Mouse (Mus musculus): Measurements from ENCODE around the gene Ostn. TPM values are rescaled to one million over a fixed set of nuclear protein-coding genes. Genes with fewer than 3 reads are reported as not detected.
A peak's percentile ranks its signal among the peaks of the same experiment; 100 is the strongest.
"Not testable (repeated sequence)": the region's sequence is repeated elsewhere in the genome, so short reads cannot be mapped to it uniquely, and the experiment has no call there.

Gene Ostn
- total RNA-seq (2021) = under 1 TPM; 0.33 to 0.70 TPM
- long read RNA-seq, experiment 1 = 0 reads
- long read RNA-seq, experiment 2 = 0 reads

- intact Hi-C loops (cut with DNase I); DNase-seq (ENCODE audit: low spot score in 2 of 2): not testable (repeated sequence)
Observed at GRCm38 (mm10) chr16:27307189-27307588, at the start of gene Ostn. Gene Ostn, plus strand, starts transcription at chr16:27307489.

GRCm38 (mm10) chr16:27268748-27269147 lies 38.5 kb upstream of the Ostn start:
- no peak for DNase-seq (ENCODE audit: low spot score in 2 of 2)
- intact Hi-C loops (cut with DNase I) = no loop called here

DNA sequence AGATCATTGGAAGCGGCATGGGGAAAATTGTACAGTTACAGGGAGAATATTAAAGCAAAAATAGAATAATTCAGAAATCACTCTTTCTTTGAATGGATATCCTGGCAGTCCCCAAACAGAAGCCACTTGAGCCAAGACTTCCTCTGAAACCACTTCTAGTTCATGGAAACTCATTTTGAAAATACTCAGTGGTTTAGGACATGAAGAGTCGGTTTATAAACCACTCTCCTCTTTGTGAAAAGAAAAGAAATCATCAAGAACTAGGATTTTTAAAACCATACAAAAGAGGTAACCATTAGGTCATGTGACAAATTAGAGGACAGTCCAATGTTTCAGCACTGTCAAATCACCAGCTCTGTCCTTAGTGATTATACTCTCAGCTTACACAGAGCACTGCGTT lies 19.9 kb upstream of the Ostn start:
- intact Hi-C loops (cut with DNase I) = no loop called here
- DNase-seq (ENCODE audit: low spot score in 2 of 2) = no peak

DNA sequence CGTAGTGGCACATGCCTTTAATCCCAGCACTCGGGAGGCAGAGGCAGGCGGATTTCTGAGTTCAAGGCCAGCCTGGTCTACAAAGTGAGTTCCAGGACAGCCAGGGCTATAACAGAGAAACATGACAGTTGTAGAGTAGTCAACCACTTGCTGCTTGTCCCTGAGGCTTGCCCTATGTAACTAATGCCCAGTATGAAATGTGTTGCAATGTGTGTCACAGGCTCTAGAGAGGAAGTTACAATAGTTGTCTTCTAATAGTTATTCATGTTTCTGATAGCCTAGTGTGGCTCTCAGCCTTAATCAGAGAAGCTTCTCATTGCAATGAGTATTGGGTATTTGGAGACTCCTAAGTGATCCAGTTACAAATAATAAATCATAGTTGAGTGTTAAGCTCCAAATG lies 10.8 kb upstream of the Ostn start:
- no peak for DNase-seq (ENCODE audit: low spot score in 2 of 2)
- intact Hi-C loops (cut with DNase I) = no loop called here

DNA sequence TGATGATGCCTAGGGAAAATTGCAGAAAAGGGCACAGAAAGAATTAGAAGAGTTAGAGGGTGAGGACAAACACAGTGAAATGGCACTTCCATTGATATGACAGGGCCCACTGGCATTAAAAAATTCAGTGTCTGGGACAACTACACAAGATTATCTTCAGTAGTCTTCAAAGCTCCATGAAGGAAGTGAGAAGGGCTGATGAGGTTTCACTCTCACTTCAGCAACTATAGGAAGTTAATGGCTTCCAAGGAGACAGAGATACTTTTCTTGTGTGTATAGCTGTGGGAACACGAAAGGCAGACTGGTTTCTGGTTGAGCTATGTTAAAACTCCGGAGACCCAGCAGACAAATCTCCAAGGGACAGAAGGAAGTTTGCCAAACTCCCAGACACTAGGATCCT lies 10.4 kb upstream of the Ostn start:
- intact Hi-C loops (cut with DNase I) = no loop called here
- DNase-seq (ENCODE audit: low spot score in 2 of 2) = no peak

- DNase-seq (ENCODE audit: low spot score in 2 of 2) = no peak
- intact Hi-C loops (cut with DNase I) = no loop called here
Observed at GRCm38 (mm10) chr16:27319099-27319498, 11.8 kb downstream of the Ostn start.

GRCm38 (mm10) chr16:27322047-27322446 lies 14.8 kb downstream of the Ostn start:
- intact Hi-C loops (cut with DNase I) = no loop called here
- no peak for DNase-seq (ENCODE audit: low spot score in 2 of 2)

DNA sequence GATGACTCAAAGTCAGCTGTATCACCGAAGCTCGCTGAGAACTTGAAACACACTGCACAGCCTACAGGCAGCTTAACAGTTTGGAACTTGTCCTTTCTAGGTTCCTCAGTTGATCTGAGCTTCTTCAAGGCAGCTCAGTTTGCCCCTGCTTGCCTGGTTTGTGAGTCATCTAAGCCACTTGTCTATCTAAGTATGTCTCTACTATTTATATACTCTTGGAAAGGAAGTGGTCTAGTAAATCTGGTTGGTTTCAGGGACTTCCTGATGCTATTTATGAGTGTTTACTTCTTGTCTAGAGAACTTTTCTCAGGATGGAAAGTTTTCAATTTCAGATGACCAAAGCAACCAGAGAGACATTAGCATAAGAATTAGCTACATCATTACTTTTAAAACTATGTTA lies 19.2 kb downstream of the Ostn start:
- no peak for DNase-seq (ENCODE audit: low spot score in 2 of 2)
- intact Hi-C loops (cut with DNase I) = no loop called here

- intact Hi-C loops (cut with DNase I) = no loop called here
- DNase-seq (ENCODE audit: low spot score in 2 of 2) = no peak
Observed at GRCm38 (mm10) chr16:27347521-27347920, 40.2 kb downstream of the Ostn start.

GRCm38 (mm10) chr16:27348359-27348758 lies 41.1 kb downstream of the Ostn start:
- intact Hi-C loops (cut with DNase I) = no loop called here
- DNase-seq (ENCODE audit: low spot score in 2 of 2) = no peak

GRCm38 (mm10) chr16:27349235-27349634 lies 41.9 kb downstream of the Ostn start:
- intact Hi-C loops (cut with DNase I) = no loop called here
- no peak for DNase-seq (ENCODE audit: low spot score in 2 of 2)

DNA sequence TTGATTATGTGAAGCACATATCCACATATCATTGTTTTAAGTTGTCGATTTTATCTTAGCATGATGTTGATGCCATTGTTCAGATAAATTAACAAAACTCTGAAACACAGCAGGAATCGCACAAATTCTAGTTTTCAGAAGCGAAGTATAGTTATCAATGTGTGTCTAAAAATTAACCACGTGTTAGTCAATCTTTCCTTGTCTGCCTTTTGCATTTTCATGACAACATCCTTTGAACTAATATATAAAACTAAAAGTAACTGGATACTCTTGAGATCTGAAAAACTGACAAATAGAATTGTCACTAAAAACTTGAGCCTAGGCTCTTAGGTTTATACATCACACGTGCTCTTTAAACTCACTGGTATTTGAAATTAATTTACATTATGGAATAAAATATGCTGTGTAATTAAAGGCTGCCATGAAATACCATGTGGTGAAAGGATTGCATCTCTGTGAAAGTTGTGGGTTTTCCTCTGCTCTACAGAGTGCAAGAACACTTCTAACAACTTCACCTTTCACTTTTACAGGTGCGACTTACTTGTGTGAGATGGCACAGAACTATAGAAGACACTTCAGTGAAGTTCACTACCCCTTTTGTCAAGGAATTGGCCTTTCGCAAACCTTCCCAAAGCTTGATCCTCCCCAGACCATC lies 42.7 kb downstream of the Ostn start:
- no peak for DNase-seq (ENCODE audit: low spot score in 2 of 2)
- intact Hi-C loops (cut with DNase I) = no loop called here

GRCm38 (mm10) chr16:27354464-27354863 lies 47.2 kb downstream of the Ostn start:
- intact Hi-C loops (cut with DNase I) = no loop called here
- no peak for DNase-seq (ENCODE audit: low spot score in 2 of 2)

- no peak for DNase-seq (ENCODE audit: low spot score in 2 of 2)
- intact Hi-C loops (cut with DNase I) = no loop called here
Observed at GRCm38 (mm10) chr16:27360059-27360458, 52.8 kb downstream of the Ostn start.

DNA sequence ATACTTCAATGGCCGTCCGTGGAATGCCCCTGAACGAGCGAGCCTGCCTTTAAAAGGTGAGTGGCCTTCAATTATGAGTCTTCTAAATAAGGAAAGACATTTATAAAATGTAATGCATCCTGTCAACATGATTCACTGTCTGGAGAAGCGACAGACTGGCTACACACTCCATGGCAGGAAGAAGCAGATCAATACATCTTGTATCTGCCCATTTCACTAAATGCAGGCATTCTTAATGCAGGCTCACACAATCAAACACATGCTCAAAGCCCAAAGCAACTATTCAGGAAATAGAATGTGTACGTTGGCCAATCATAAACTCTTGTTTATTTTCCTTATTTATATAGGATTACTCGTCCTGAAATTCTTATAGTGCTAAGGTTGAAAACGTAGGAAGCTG lies 62.9 kb downstream of the Ostn start, which contains the start of gene Uts2b:
TSS of gene Uts2b (minus strand) at position 49 of the 400 bp plus-strand sequence.
- intact Hi-C loops (cut with DNase I) = no loop called here
- DNase-seq (ENCODE audit: low spot score in 2 of 2) = no peak

DNA sequence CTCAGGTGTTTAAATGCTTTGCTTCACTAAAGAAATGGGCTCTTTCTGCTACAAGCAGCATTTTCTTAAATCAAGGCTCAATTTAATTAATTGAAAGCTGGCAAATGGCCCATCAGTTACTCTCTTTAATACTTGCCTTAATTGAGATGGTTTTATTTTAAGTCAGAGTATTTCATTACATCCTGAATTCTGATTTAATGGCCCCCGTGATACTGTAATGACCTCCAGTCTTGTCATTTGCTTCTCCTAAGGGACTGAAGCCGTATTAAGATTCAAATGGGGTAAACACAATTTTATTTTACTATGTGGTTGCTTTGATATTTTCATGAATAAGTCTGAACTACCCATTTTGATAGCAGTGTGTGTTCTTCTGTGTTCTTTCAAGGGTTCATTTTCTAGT lies 63.4 kb downstream of the Ostn start:
- intact Hi-C loops (cut with DNase I) = no loop called here
- no peak for DNase-seq (ENCODE audit: low spot score in 2 of 2)

DNA sequence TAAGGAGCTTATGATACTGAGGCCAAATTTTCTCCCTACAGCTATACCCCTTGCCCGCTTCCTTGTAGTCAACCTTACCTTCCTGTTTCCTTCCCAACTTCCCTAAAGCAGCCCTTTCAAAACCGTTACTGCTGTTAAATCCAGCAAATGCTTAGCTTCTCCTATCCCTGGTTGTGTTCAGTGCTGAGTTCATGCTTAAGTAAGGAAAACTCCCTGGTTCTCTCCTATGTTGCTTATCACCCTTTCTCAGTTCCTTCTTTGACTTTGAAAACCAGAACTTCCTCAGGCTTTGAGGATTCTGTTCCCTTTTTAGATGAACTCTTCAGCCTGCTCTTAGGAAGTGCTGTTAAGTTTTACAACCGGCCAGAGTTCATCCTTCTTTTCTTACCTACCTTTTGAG lies 66.8 kb downstream of the Ostn start:
- intact Hi-C loops (cut with DNase I) = no loop called here
- no peak for DNase-seq (ENCODE audit: low spot score in 2 of 2)

DNA sequence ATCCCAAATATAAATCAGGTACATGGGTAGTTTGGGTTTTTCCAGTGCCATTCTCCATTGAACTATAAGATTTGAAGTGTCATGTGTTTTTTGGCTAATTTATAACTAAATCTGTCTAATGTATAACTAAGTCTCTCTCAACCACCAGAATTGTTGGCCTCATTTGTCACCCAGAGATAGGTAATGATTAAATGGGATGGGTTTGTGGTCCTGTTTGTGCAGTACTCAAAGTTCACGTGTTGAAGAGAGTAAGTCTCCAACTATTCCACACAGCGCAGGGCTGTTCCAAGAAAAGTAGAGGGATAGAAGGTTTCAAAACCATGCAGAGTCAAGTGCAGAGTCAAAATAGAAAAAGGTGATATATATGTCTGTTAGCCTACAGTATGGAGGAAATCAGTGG lies 68.0 kb downstream of the Ostn start:
- DNase-seq (ENCODE audit: low spot score in 2 of 2) = no peak
- intact Hi-C loops (cut with DNase I) = no loop called here

DNA sequence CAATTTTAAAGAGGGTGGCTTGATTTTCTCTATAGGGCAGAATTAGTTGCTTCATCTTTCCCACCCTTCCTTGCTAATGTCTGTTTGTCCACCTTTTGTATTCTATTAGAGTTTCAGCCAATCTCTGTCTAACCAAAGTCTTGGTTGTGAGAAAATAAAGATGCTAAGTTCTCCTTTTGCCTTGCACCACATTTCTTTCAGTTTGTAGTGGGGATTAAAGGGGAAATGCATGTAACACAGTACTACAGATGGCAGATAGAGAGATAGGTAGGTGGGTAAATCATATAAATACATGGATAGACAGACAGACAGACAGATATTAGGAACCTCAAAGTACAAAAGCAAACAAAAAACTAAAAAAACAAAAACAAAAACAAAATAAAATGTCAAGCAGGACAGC lies 69.3 kb downstream of the Ostn start:
- DNase-seq (ENCODE audit: low spot score in 2 of 2) = no peak
- intact Hi-C loops (cut with DNase I) = no loop called here

GRCm38 (mm10) chr16:27382217-27382616 lies 74.9 kb downstream of the Ostn start:
- intact Hi-C loops (cut with DNase I) = no loop called here
- no peak for DNase-seq (ENCODE audit: low spot score in 2 of 2)

- DNase-seq (ENCODE audit: low spot score in 2 of 2) = peak; percentile 37 to 43
- intact Hi-C loops (cut with DNase I) = no loop called here
Observed at GRCm38 (mm10) chr16:27384893-27385603, 77.8 kb downstream of the Ostn start.

Measured in left cerebral cortex, postnatal 14 days (tissue).